Mouse (Mus musculus): Measurements from ENCODE around the gene Btaf1. TPM values are rescaled to one million over a fixed set of nuclear protein-coding genes. Genes with fewer than 3 reads are reported as not detected.

Btaf1 gene
- polyA plus RNA-seq (2012; rRNA removed; ENCODE audit: low replicate concordance) = 3.0 and 5.4 TPM in 2 replicates

DNA sequence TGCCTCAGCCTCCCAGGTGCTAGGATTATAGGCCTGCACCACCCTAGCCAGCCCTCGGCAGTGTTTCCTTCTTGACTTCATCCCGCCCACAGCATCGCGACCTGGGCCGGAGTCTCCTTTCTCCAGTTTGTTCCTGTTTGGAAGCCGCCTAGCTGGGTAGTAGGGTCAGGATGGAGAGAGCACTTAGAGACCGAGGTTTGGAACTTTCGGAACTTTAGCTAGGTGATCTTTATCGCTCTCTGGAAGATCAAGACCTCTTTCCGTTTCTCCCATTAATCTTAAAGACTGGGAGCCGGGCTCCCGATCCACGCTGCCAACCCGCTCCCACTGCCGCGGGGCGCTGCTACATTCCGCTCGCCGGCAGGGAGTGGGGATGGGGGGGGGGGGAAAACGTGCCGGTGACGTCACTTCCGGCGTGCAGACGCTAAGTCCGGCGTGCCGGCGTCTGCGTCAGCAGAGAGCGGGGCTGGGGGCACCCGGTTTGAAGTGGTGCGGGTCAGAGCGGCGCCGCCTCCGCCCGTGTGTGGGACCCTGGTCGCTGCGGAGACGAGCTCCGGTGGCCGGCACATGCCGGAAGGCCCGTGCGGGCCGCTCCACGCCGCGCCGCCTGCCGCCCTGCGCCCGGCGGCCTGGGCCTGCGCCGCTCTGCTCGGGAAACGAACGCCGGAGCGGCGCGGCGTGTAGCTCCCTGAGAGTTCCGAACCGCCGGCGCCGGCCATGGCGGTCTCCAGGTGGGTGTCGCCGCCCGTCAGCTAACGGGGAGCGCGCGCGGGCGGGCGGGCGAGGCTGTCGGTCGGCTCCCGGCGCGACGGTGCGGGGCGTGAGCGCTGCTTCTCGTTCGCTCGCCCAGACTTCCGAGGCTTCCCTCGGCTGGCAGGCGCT, at the start of gene Btaf1:
Btaf1 (plus strand) TSS at position 409 of the 882 bp plus-strand sequence.

DNA sequence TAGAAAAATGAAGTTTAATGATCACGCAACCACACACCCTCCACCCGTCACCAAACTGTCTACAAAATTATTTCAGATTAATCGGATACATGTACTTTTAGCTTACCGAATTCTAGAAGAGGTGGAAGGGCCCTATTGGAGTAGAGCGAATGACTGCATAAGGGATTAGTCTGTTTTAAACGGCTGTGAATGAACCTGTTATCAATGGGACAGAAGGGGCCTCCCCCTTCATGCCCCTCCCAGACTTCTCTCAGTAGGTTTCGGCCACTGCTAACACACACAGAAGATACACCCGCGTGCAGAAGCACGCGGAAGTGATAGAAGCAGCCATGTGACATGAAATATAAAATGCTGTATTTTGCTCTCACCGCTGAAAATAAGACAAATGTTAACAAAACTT, 6.4 kb upstream of the Btaf1 start, which contains the start of gene Fgfbp3:
Fgfbp3 (minus strand) TSS at position 150 of the 400 bp plus-strand sequence.

Other genes with a start within 250 kb of the Btaf1 start
- gene Ppp1r3c, start 189.4 kb upstream of the Btaf1 start, polyA plus RNA-seq (2012; rRNA removed; ENCODE audit: low replicate concordance) = 13.0 and 50.1 TPM in 2 replicates
- 22.7 and 28.7 TPM in 2 replicates for gene Tnks2, start 91.8 kb upstream of the Btaf1 start, polyA plus RNA-seq (2012; rRNA removed; ENCODE audit: low replicate concordance)
- gene Fgfbp3, start 6.5 kb upstream of the Btaf1 start, polyA plus RNA-seq (2012; rRNA removed; ENCODE audit: low replicate concordance) = 1.5 and 9.0 TPM in 2 replicates

All from mammary gland, adult 2 months (tissue).